Mouse (Mus musculus) embryonic facial prominence, embryonic 12.5 days (tissue): Measurements from ENCODE around the gene Kif3a. TPM values are rescaled to one million over a fixed set of nuclear protein-coding genes. Genes with fewer than 3 reads are reported as not detected.

Experiments used
- ATAC-seq: fragments of 200-750 bp; cut with Nextera tagmentation; 2 replicates; pipeline ENCODE4 v1.8.0; 2017; ENCODE audit not compliant: insufficient number of reproducible peaks, insufficient read depth, low FRiP score, low TSS enrichment
- H3K27ac ChIP-seq: fragments of 300-500 bp; sonication (generic); 2 replicates; pipeline ENCODE4 v1.5.1; 2016; ENCODE audit warnings: mild to moderate bottlenecking
- H3K27me3 ChIP-seq: fragments of 300-500 bp; sonication (generic); 2 replicates; pipeline ENCODE4 v1.6.1; 2016; ENCODE audit warnings: mild to moderate bottlenecking, moderate library complexity
- H3K36me3 ChIP-seq: fragments of 300-500 bp; sonication (generic); 2 replicates; pipeline ENCODE4 v1.6.1; 2016; ENCODE audit warnings: mild to moderate bottlenecking
- H3K4me1 ChIP-seq: fragments of 300-500 bp; sonication (generic); 2 replicates; pipeline ENCODE4 v1.6.1; 2016
- H3K4me2 ChIP-seq: fragments of 300-500 bp; sonication (generic); replicated peaks from 2 replicates; pipeline ENCODE4 v1.6.1; 2016; ENCODE audit warnings: mild to moderate bottlenecking, moderate library complexity
- H3K4me3 ChIP-seq: fragments of 300-500 bp; sonication (generic); 2 replicates; pipeline ENCODE4 v1.5.1; 2016; ENCODE audit warnings: mild to moderate bottlenecking
- H3K9ac ChIP-seq: fragments of 300-500 bp; sonication (generic); 2 replicates; pipeline ENCODE4 v1.6.1; 2016; ENCODE audit warnings: mild to moderate bottlenecking, moderate library complexity
- H3K9me3 ChIP-seq: fragments of 300-500 bp; sonication (generic); 2 replicates; pipeline ENCODE4 v1.6.1; 2016; ENCODE audit warnings: mild to moderate bottlenecking, moderate library complexity
- WGBS: fragments of 180-500 bp; shearing (Covaris S2); methylation state at CpG from one replicate; pipeline ENCODE4 v1.1.7; 2016; 5-methylcytosine and 5-hydroxymethylcytosine counted together
- polyA plus RNA-seq: library from polyadenylated mRNA; unstranded; fragments of >200 nt; fragmentation: Nextera tagmentation; extraction: Ambion mirVana; gene quantifications from 2 replicates; pipeline ENCODE4 v1.2.1, GENCODE M21; 2016

Kif3a gene
- polyA plus RNA-seq, 1 experiment from 2014 or later = 101 TPM

DNA sequence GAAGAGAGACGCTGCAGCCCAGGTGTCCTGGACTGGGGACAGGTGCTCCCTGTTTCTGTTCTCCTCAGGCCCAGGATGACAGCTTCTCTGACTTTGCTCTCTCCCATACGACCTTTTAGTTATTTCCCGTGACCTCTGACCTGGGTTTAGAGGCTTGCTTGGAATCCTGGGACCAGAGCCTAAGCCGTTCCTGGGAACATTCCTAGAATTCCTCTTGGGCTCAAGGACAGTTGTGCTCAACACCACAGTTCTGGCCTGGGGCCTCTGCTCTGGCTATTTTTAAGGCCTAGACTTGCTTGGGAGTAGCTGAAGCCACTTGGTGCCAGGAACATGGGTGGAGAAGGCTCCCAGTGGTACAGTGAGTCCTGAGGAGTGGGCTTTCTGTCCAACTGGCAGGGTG lies 41.7 kb upstream of the Kif3a start:
- no peak overlapping the region for H3K4me3 ChIP-seq
- H3K9me3 ChIP-seq = no peaks in the 10 kb centered on the region
- no peak overlapping the region for H3K9ac ChIP-seq
- H3K27me3 ChIP-seq = no peaks in the 10 kb centered on the region
- H3K27ac ChIP-seq = no peak overlapping the region
- 34% methylated on average over 4 of the region's 4 CpGs for WGBS
- H3K4me2 ChIP-seq = no peak overlapping the region
- no peaks in the 10 kb centered on the region for H3K36me3 ChIP-seq
- ATAC-seq = no peak
- H3K4me1 ChIP-seq = peaks cover 46% of the 10 kb centered on the region

DNA sequence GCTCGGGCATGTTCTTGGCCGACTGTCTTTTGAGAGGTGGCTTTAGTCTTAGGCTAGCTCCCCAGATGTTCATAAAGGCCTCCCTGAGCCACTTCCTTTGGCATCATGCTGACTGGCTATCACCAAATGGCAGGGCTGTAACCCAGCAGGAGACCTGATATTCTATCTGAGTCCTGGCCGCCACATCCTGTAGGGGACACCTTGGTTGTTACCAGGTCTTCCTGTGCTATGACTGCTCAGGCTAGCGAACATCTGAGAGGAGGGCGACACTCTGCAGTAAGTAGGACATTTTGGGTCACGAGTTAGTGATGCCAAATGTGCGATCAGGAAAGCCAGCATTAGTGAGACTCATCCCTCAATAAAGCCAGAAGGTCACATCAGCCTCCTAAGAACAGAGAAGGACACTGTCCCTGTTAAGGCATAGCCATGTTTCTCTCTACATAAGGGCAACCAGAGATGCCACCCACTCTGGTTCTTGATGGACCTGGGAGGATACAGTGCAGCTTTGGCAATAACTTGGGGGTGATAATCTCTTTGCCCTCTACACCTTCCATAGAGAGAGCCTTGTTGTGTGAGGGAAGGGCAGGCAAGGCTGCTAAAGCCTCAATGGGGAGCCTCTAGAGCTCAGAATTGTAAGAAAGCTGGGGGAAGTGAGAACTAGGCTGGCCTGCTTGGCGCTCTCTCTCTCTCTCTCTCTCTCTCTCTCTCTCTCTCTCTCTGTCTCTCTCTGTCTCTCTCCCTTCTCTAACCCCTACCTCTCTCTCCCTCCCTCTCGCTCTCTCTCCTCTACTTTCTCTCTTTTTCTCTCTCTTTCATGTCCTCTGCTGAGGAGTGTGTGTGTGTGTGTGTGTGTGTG lies 38.6 kb upstream of the Kif3a start:
- no peak for ATAC-seq
- no peaks in the 10 kb centered on the region for H3K9me3 ChIP-seq
- H3K27me3 ChIP-seq = no peaks in the 10 kb centered on the region
- H3K4me3 ChIP-seq = no peak overlapping the region
- peaks cover 27% of the 10 kb centered on the region for H3K4me1 ChIP-seq
- WGBS = 77% methylated on average over 9 of the region's 9 CpGs
- no peak overlapping the region for H3K4me2 ChIP-seq
- H3K36me3 ChIP-seq = peaks cover 8% of the 10 kb centered on the region; the same call in 1 of the 2 replicates
- no peak overlapping the region for H3K9ac ChIP-seq
- no peak overlapping the region for H3K27ac ChIP-seq

DNA sequence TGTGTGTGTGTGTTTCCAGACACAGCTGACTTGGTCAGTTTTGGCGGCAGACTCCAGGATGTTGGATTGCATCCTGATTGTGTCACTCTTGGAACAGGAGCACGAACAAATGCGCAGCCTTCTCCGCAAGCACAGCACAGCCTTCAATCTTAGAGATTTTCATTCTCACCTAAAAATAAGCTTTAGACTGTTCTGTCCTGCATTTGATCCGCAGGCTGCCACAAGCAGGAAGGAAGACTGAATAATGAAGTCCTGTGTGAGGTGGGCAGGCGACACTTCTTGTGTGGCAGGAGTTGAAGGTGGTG lies 38.0 kb upstream of the Kif3a start:
- H3K4me2 ChIP-seq = no peak overlapping the region
- no peak overlapping the region for H3K27ac ChIP-seq
- 76% methylated on average over 6 of the region's 6 CpGs for WGBS
- H3K36me3 ChIP-seq = peaks cover 14% of the 10 kb centered on the region
- no peak overlapping the region for H3K4me3 ChIP-seq
- H3K4me1 ChIP-seq = peaks cover 22% of the 10 kb centered on the region
- H3K9me3 ChIP-seq = no peaks in the 10 kb centered on the region
- no peaks in the 10 kb centered on the region for H3K27me3 ChIP-seq
- no peak overlapping the region for H3K9ac ChIP-seq
- no peak for ATAC-seq

DNA sequence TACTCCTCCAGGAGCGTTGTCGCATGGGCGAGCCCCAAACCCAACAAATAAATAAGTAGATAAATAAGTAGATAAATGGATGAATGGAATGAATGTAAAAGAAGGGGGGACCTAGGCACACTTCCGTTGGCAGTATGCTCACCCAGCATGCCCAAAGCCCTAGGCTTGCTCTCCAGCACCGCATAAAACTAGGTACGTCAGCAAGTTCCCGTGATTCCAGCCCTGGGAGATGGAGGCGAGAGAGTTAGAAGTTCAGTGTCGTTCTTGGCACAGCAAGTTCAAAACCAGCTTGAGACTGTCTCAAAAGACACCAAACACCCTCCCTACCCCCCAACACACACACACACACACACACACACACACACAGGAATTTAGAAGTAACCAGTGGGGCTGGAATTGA lies 37.2 kb upstream of the Kif3a start:
- WGBS = 77% methylated on average over 9 of the region's 9 CpGs
- Histone ChIP-seq H3K27me3 (no peaks in the 10 kb centered on the region), H3K9ac (no peak overlapping the region), H3K27ac (no peak overlapping the region), H3K4me1 (peaks cover 14% of the 10 kb centered on the region), H3K4me2 (no peak overlapping the region), H3K9me3 (no peaks in the 10 kb centered on the region), H3K4me3 (no peak overlapping the region), H3K36me3 (peaks cover 22% of the 10 kb centered on the region)
- no peak for ATAC-seq

DNA sequence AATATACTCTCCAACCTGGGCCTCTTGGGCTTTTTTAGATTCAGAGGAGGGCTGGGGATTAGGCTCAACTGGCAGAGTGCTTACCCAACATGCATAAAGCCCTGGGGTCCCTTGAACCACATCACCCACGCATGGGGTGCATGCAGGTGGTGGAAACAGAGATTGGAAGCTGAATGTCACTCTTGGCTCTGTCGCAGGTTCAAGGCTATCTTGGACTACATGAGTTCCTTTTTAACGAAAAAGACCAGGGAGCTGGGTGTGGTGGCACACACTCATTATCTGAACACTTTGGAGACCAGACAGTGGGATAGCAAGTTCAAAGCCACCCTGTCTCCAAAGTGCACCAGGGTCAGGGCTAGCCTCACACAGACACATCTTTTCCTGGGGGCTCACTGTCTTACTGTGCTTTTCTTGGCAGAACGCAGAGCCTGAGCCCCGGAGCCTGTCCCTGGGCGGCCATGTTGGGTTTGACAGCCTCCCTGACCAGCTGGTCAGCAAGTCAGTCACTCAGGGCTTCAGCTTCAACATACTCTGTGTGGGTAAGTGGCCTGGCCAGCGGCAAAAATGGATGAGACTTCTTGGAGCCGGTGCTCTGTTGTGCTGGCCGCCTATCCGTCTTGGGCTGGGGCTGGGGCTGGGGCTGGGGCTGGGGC lies 35.5 kb upstream of the Kif3a start:
- ATAC-seq = no peak
- H3K4me3 ChIP-seq = no peak overlapping the region
- no peak overlapping the region for H3K9ac ChIP-seq
- no peak overlapping the region for H3K4me2 ChIP-seq
- no peaks in the 10 kb centered on the region for H3K9me3 ChIP-seq
- 95% methylated on average over 10 of the region's 10 CpGs for WGBS
- H3K36me3 ChIP-seq = peaks cover 38% of the 10 kb centered on the region
- H3K27ac ChIP-seq = no peak overlapping the region
- H3K27me3 ChIP-seq = no peaks in the 10 kb centered on the region
- peaks cover 12% of the 10 kb centered on the region for H3K4me1 ChIP-seq

DNA sequence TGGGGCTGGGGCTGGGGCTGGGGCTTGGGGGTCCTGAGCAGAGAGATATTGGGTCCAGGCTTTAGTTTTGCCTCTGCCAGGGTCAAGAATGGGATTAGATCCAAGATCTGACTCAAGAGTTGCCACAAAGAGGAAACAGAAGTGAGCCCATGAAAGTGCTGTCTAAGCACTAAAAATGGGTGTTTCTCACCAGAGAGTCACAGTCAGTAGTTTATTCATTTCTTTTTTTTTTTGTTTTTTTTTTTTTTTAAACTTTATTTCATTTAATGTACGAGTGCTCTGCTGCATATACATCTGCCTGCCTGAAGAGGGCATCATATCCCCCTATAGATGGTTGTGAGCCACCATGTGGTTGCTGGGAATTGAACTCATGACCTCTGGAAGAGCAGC lies 35.0 kb upstream of the Kif3a start:
- H3K4me1 ChIP-seq = peaks cover 12% of the 10 kb centered on the region
- no peak overlapping the region for H3K4me2 ChIP-seq
- no peak for ATAC-seq
- H3K9me3 ChIP-seq = no peaks in the 10 kb centered on the region
- no peaks in the 10 kb centered on the region for H3K27me3 ChIP-seq
- 91% methylated on average over 1 of the region's 1 CpGs for whole genome bisulfite sequencing
- H3K4me3 ChIP-seq = no peak overlapping the region
- no peak overlapping the region for H3K27ac ChIP-seq
- H3K36me3 ChIP-seq = peaks cover 43% of the 10 kb centered on the region
- no peak overlapping the region for H3K9ac ChIP-seq

DNA sequence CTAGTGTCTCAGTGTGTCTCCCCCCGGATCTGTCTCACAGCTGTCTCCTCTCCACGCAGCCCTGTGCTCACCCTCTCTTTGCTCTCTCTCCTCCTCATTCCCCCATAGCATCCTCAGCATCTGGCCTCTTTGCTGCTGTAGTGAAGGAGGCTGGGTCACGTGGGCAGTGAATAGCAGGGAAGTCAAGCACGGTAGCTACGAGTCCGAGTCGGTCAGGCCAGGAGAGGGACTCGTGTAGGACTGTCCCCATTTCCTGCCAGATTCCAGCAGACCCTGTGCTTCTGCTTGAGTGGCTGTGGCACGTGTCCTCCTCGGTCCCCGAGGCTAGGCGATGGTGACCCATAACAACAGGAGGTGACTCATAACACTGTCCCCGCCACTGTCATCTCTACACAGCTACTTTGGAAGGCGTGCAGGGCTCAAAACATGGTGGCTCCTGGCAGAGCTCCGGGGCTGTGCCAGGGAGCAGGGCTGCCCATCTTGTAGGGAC lies 28.1 kb upstream of the Kif3a start:
- Histone ChIP-seq H3K4me2 (no peak overlapping the region), H3K4me1 (no peaks in the 10 kb centered on the region), H3K27ac (no peak overlapping the region), H3K4me3 (no peak overlapping the region), H3K27me3 (no peaks in the 10 kb centered on the region), H3K36me3 (peaks cover 63% of the 10 kb centered on the region), H3K9ac (no peak overlapping the region), H3K9me3 (no peaks in the 10 kb centered on the region)
- no peak for ATAC-seq
- 62% methylated on average over 15 of the region's 15 CpGs for WGBS

DNA sequence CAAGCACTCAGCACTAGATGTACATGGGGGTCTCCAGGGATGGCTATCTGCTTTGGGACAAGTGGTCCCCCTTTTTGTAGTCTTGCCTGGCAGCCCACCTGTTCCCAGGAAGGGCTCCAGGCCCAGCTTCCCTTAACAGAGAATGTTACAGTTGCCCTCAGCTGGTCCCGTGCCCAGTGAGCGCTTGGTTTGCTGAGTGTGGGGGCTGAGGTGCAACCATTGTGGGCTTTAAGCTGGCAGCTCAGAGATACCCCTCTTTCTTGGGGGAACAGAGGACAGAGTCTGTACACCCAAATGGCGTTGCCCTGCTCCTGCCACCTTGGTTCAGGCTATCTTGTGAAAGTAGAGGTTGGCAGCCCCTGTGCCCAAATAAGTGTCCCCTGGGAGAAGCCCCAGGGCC lies 26.8 kb upstream of the Kif3a start:
- H3K4me3 ChIP-seq = no peak overlapping the region
- H3K27ac ChIP-seq = no peak overlapping the region
- H3K4me2 ChIP-seq = no peak overlapping the region
- ATAC-seq = no peak
- WGBS = 88% methylated on average over 3 of the region's 3 CpGs
- no peak overlapping the region for H3K9ac ChIP-seq
- no peaks in the 10 kb centered on the region for H3K4me1 ChIP-seq
- peaks cover 50% of the 10 kb centered on the region for H3K36me3 ChIP-seq
- H3K27me3 ChIP-seq = no peaks in the 10 kb centered on the region
- no peaks in the 10 kb centered on the region for H3K9me3 ChIP-seq

DNA sequence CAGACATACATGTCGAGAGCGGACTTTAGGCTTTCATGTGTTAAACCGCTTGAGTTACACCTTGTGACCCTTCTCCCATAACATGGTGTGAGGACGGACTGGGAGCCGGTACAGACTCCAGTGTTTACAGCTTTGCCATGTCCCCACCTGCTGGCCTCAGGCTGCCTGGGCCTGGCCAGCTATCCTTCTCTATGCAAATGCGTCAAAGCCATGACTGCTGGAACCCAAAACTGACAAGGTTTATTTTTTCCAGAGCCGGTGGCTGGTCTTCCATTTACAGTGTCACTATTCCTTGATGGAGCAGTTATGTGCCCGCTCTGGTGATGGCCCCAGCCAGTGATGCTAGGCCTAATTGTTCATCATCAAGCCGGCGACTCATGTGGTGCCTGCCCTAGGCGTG lies 26.0 kb upstream of the Kif3a start:
- Histone ChIP-seq H3K27ac (no peak overlapping the region), H3K9ac (no peak overlapping the region), H3K4me1 (no peaks in the 10 kb centered on the region), H3K27me3 (no peaks in the 10 kb centered on the region), H3K9me3 (no peaks in the 10 kb centered on the region), H3K4me3 (no peak overlapping the region), H3K36me3 (peaks cover 42% of the 10 kb centered on the region), H3K4me2 (no peak overlapping the region)
- 86% methylated on average over 11 of the region's 11 CpGs for WGBS
- no peak for ATAC-seq

DNA sequence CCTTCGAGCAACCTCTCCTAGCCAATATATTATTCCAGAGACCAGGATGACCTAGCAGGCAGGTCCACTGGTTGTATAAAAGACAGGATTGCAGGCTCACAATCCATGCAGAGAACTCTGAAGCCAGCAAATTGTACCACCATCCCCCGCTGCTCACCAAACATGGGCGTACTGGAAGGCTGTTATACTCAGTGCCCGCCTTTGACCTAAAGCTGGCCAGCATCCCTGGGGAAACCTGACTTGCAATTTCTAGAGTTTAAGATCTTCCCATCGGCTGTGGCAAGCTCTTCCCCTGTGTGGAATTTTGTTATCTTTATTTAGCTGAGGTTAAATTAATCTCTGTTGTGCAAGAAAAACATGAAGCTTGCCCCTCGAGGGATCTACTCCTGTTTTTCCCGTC lies 24.2 kb upstream of the Kif3a start:
- ATAC-seq = no peak
- H3K36me3 ChIP-seq = peaks cover 25% of the 10 kb centered on the region
- H3K4me1 ChIP-seq = no peaks in the 10 kb centered on the region
- H3K9ac ChIP-seq = no peak overlapping the region
- no peak overlapping the region for H3K27ac ChIP-seq
- 56% methylated on average over 7 of the region's 7 CpGs for WGBS
- no peaks in the 10 kb centered on the region for H3K27me3 ChIP-seq
- H3K4me3 ChIP-seq = no peak overlapping the region
- no peak overlapping the region for H3K4me2 ChIP-seq
- no peaks in the 10 kb centered on the region for H3K9me3 ChIP-seq

DNA sequence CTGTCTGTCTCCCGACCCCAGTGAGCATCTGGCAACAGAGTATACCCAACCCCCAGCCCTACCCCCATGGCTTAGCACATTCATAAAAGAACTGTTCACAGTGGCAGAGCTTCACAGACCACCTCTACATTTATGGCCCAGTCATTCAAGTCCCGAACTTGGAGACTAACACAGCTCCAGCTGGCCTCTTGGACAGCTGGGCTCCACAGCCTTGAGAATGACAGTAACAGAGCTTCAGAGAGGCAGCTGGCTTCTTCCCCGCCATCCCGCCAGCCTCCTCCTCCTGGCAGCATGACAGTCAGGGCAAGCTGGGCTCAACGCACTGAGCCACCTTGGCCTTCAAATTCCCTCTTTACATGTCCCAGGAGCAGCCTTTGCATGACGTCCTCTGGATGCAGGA lies 20.9 kb upstream of the Kif3a start:
- no peak for ATAC-seq
- Histone ChIP-seq H3K27ac (no peak overlapping the region), H3K9ac (no peak overlapping the region), H3K27me3 (no peaks in the 10 kb centered on the region), H3K4me2 (no peak overlapping the region), H3K9me3 (no peaks in the 10 kb centered on the region), H3K4me1 (no peaks in the 10 kb centered on the region), H3K4me3 (no peak overlapping the region), H3K36me3 (0 out of 2 replicates have a peak, but pooled peaks cover 6% of the 10 kb centered on the region)
- WGBS = 66% methylated on average over 6 of the region's 6 CpGs

DNA sequence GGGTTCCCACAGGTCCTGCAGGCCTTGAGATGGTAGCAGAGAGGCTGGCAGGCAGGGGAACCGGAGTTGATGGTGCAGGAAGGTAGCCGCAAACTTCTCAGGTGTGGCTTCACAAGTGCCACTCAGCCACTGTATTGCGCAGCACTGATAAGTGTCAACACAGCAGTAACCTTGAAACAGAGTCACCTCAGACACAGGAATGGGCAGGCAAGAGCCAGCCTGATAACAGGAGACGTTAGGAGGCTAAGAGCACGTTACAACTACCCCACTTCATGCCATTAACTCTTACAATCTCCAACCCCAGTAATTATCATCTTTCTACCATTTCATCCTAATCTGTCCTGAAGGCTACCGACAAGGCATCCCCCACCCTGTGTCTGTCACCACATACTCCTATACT lies 19.6 kb upstream of the Kif3a start:
- WGBS = 87% methylated on average over 6 of the region's 6 CpGs
- H3K36me3 ChIP-seq = no peaks in the 10 kb centered on the region

More for the DNA sequence above, 19.6 kb upstream of the Kif3a start:
- no peaks in the 10 kb centered on the region for H3K27me3 ChIP-seq
- H3K4me1 ChIP-seq = no peaks in the 10 kb centered on the region
- H3K4me3 ChIP-seq = no peak overlapping the region
- no peak for ATAC-seq
- no peaks in the 10 kb centered on the region for H3K9me3 ChIP-seq
- H3K27ac ChIP-seq = no peak overlapping the region
- H3K4me2 ChIP-seq = no peak overlapping the region
- H3K9ac ChIP-seq = no peak overlapping the region
